Mouse (Mus musculus) heart, adult 8-10 months (tissue): ENCODE measurements around the gene Arhgef28. TPM values are rescaled to one million over a fixed set of nuclear protein-coding genes. Genes with fewer than 3 reads are reported as not detected.
"Not testable (repeated sequence)": the region's sequence is repeated elsewhere in the genome, so short reads cannot be mapped to it uniquely, and the experiment has no call there.

Experiments
- DNase-seq: peaks from one replicate; pipeline ENCODE4 v3.0.0; 2022; ENCODE audit warnings: low spot score
- total RNA-seq, 4 experiments: library from RNA; stranded (reverse); gene quantifications; 2 replicates each; pipeline ENCODE4 v1.2.4; 2022

Arhgef28 gene
- total RNA-seq, 4 experiments from 2014 or later, result 4.6 to 6.7 (median 5.6) TPM

DNA sequence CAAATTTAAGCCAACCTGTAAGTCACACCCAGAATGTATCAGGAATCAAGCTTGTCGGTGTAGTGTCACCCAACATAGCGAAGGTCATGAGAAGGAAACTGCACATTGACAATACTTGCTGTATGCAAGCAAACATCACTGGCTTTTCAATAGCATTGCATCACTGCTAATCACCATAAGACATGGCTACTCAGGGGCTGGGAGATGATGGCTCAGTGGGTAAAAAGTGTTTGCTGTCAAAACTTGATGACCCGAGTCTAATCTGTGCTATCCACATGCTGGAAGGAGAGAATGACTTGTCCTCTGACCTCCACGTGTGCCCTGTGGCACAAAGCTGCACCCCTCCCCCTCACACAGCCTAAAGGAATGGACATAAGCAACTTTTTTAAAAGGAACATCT is 133.0 kb downstream of the Arhgef28 start:
- DNase-seq, result no peak

DNA sequence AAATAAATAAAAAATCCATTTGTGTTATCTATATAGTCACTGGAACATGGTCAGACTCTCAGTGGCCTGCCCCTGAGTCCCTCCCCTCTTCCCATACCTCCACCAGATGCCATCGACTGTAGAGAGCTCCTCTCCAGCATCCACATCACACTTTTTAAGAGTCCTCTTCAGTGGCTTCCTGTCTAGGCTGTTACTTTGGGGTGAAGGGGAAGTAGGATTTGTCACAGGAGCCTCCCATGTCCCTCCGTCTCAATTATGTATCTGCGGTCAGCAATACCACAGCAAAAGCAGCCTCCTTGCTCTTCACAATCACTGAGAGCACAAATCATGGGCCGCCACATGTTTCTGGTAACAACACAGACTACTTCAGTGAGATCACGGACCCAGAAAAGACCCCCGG is 135.8 kb downstream of the Arhgef28 start:
- DNase-seq, result no peak

DNA sequence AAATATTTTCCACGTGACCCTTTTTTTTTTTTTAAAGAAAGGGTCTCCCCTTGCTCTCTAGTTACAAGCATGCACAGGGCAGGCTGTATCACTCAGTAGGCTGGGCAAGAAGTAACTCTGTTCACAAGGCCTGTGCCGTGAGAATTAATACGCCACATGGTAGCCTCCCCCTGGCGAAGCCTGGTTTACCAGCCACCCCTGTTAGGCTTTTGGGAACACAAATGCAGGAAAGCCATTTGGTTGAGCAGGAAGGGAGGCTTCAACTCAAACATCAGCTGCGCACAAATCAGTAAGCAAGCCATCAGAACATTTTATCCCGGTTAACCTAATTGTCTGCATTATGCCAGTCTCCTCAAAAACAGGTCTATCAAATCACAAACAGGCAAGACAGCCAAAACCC is 136.6 kb downstream of the Arhgef28 start:
- DNase-seq, result no peak

DNA sequence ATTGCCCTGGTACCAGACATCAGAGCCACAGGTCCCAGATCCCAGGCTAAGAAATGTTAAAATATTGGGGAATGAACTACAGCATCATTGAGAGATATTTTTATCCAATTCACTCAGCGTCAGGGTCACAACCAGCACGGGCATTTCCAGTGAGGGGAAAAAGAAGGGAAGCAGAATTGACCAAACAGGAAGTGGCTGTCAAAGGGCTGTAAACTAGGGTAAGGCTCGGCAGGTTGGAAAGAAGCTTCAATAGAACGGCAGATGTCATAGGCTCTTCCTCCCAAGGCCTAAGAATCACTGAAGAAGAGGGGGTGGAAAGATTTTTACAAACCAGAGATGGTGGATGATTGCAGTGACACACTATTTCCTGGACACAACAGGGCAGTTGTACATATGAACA is 143.4 kb downstream of the Arhgef28 start:
- no peak for DNase-seq

DNA sequence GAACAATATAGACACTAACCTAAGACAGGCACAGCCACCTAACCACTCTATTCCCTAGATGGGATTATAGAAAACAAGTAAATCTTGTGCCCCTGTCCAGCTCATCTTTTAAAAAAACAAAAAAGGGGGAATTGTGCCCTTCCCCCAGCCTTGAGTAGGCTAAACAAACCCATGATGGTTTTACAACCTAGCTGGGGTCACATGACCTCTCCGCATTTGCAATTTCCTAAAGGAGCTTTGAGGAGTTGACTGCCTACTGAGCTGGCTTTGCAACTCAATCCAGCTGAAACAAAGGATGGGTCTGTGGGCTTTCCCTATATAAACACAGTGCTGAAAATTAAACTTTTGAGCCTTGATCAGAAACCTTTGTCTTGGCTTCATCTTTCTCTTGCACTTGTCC is 146.1 kb downstream of the Arhgef28 start:
- not testable (repeated sequence) for DNase-seq

DNA sequence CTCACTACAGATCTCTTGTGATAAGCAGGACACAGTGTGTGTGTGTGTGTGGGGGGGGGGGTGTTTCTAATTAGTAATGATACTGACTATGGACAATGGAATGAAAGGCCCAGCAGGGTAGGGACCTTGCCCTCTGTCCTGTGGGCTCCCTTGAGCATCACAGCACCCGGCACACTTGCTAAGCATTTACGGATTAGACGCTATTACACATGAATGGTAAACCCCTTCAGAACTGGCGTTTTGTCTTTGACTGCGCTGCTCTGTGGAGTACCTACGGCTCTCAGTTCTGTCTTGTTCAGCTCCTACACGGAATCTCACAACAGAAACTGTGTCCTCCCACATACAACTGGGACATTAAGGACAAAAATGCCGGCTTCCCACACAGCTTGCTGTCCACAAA is 151.0 kb downstream of the Arhgef28 start:
- no peak for DNase-seq

DNA sequence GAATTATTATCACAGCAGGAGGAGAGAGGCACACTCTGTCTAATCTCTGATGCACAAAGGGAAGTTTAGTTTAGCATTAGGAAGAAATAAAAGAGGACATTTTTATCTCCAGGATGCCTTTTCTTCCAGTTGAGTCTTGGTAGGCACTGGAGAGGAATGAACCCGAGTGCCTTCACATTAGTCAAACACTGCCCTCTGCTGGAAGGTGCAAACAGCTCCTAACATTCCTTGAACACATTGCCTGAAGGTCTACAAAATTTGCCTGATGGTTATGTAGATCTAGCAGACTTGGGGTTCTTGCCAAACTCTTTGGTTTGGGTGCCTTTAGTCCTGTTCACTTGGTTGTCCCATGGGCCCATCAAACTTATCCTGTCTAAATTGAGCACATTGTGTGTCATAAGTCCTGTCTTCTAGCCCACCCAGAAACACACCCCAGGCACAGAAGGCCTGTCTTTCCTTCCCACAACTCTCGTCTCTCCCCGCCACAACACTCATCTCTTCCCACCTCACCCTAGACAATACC is 165.6 kb downstream of the Arhgef28 start:
- peak; percentile 52 for DNase-seq

DNA sequence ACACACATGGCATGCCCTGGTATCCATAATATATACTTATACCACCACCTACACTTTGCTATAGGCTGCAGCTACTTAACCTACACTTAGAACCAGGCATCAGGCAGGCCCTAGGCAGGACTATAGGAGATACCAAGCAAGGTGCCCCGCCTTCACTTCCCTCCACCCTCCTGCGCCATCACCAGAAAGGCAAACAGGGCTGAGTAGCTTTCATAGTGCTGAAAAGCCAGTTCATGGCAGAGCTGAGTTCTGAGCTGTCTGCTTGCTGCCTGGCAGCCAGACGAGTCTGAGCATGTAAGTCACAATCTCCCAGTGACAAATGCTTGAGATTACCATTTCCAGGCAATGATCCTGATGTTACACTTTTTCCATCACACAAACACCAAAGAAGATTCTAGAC is 167.5 kb downstream of the Arhgef28 start:
- no peak for DNase-seq

DNA sequence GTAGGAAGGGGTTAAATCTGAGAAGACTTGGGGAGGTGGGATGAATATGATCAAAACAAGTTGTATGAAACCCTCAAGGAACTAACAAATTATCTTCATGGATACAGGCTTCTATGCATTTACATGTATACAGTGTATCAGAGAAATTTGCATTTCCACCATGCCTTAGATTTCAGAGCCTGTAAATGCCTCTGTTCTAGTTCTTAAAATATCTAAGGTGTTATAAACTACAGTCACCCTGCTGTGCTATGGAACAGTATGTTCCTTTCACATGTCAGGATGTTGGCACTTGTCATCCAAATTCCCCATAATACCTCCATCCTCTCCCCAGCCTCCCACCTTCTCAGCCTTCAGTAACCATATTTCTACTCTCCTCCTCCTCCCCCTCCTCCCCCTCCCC is 168.5 kb downstream of the Arhgef28 start:
- no peak for DNase-seq

DNA sequence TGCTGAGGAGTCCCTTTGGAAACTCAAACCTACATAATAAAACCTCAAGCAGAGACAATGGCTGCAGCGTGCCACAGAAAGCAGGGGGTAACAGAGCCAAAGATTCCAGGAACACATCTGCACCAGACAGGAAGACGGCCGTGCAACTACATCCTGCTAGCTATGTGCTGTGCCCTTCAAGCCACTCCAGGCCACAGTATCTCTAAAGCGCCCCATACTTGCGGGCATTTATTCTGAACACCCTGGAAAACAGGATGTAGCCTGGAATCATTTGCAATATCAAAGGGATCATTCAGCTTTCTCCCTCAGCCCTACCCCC is 174.6 kb downstream of the Arhgef28 start:
- DNase-seq, result no peak

DNA sequence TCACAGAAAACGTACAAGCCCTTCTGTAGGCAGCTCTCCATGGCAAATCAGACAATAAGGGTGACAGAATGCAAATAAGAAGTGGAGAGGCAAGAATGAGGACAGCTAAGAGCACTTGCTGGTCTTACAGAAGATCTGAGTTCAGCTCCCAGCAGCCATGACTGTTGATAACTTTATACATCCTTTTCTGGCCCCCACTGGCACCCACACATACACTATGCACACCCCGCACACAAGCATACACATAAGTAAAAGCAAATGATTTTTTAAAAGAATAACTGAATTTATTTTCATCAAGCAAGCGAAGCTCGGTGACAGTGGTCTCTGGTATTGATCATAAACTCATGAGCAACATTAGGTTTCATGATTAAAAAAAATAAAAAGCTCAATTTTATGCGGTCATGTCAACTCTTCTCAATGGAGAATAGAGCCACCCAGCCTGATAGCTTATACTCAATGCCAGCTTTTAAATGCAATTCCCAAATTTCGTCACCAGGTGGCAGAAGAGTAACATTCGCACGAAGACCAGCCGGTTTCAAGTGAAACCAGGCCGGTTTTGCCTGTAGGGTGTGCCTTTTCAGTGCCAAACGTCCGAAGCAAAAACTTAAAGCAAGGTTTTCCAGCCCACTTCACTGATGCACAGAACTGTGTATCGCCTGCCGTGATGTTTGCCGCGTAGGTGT is 175.1 kb downstream of the Arhgef28 start:
- DNase-seq, result peak; percentile 93

DNA sequence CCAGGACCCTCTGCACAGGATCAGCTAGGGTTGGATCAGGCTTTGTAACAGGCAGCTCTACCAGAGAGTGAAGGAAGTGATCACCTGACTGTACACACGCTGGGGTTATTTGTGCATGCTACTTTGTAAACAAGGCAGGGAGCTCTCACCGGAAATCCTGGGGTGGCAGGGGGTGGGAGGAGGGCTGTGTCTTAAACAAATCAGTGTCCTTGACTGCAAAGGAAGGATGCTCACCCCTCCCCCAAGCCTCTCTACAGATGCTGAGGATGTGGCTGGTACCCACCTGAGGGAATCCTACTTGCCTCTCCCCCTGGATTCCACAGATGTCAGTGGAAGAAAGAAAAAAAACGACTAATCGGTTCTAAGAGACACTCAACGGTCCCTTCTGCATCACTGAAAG is 176.2 kb downstream of the Arhgef28 start:
- DNase-seq, result no peak

DNA sequence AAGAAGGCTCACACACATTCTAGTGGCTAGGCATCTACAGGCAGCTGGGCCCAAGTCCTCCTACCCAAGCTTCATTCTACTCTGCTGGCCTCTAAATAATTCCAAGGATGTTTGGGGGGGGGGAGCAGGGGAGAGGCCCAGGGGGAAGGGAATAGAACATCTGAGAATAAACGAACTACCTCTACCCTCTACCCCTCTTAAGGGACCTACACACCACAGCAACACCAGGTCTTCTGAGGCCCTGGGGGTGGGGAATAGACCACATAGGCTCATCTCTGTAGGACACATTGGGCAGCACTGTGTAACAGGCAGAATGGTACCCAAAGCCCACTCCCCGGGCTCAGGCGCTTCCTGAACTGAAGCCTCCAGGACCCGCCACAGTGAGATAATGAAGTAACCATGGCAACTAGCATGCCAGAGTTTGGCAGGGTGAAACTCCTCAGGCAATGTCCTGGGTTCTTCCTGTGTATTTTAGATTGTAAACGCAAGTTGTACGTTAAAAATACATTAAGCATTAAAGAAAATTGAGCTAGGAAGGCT is 177.5 kb downstream of the Arhgef28 start:
- no peak for DNase-seq

DNA sequence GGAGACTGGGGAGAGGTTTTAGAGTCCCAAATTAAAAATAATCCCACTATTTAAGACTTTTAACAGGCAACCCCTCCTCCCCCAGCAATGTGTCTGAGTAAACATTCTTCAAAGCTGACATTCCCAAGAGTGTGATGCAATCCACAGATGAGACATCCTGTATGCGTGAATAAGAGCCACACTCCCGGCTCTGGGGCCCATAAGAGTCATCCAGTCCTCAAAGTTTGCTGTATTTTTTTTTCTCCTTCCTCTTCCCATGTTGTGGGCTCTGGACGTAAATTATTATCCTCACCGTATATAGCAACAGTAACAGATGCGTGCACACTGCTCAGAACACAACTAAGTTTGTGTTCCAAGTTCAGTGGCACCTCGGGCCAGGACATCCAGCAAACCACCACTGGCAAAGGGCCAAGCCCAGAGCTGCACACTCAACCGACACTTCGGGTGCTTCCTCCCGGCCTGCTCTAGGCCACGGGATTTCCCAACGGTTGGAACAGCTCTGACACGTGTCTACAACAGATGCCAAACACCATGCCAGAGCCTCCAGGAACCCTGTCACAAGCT is 178.5 kb downstream of the Arhgef28 start:
- DNase-seq, result peak; percentile 74

DNA sequence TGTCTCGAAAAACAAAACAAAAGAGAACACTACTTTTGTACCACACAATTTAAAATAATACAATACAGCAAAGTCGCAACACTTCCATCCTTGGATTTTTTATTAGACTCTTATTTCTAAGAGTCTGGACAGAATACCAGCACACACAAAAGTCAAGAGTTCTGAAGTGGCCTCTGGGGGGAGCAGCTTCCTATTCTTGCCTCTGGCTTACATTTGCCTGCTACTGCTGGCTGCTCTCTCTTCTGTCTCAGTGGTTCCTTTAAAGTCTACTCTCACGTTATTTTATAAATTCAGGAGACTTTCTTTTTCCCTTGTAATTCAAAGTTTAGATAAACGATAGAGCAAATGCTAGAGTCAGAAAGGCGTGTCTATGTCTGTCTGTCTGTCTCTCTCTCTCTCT is 179.1 kb downstream of the Arhgef28 start:
- DNase-seq, result no peak

DNA sequence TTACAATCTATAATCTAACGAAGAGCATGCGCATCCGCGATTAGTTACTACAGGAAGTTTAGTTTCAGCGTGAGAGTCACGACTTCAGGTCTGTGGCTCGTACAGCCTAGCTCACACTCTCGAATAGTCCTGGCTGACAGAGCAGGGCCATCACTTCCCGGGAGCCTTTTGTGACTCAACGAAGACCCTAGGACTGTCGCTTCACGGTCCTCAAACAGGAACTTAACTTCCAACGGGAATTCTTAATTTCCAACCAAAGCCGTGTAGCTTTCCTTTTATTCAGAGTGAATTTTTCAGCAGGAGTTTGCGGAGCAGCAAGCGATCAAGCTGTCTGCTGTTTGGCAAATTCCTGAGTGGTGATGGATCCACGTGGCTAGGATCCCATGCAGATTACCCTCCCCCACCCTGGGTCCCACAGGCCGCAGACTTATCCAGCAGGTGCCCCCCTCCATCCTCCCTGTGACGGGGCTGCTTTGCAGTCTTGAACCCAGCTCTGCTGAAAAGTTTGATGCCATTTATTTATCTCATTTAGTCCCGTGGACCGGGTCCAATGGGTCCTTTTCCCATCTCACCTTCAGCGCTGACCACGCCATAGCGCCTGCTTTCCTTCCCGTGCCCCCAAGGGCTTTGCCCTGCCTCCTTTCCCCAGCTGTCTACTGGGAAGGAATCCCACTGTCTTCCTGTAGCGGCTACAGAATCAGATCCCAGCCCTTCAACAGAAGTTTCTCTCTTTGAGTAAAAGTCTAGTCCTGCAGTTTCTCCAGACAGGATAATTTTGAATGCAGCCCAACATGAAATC is 180.3 kb downstream of the Arhgef28 start:
- no peak for DNase-seq

DNA sequence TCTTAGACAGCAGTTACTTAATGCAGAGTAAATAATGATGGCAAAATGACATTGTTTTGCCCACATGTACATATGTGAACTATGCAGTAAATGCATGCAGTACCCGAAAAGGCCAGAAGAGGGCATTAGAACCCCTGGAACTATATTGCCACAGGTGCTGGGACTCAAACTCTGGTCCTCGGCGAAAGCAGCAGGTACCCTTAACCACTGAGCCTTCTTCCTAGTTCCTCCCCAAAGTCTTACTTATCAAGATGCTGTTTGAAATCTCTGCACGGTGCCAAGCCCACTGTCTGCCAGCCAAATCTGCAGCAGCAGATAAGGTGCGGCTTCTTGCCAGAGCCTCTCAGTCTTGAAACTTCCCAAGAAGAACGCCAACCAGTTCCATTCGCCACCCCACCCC is 181.1 kb downstream of the Arhgef28 start:
- no peak for DNase-seq

DNA sequence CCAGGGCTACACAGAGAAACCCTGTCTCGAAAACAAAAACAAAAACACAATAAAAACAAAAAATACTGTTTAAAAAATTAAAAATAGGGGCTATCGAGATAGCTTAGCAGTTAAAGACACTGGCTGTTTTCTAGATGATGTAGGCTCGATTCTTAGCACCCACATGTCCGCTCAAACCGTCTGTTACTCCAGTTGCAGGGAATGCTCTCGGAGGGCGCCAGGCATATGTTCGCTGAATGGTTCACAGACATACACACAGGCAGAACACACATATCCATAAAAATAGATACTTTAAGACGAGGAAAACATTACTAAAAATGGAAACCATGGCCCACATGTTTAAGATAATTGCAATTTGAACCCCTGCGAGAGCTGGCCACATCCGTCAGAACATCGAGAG is 181.6 kb downstream of the Arhgef28 start:
- no peak for DNase-seq

DNA sequence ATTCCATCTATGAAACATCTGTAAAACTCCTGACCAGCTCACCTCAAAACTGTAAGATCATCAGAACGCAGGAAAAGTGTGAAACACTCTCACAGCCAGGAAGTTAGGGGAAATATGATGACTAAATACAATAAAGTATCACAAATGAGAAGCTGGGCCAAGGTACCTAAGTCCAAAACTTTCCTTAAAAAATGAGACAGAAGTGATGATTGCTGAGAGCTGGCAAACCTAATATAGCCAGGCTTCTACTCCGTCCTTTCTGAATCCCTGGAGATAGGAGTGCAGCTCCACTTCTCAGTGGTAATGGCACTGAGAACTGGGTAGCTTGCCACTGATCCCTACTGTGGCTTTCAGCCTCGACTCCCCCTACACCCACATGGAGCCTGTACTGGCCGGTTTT is 184.3 kb downstream of the Arhgef28 start:
- no peak for DNase-seq

DNA sequence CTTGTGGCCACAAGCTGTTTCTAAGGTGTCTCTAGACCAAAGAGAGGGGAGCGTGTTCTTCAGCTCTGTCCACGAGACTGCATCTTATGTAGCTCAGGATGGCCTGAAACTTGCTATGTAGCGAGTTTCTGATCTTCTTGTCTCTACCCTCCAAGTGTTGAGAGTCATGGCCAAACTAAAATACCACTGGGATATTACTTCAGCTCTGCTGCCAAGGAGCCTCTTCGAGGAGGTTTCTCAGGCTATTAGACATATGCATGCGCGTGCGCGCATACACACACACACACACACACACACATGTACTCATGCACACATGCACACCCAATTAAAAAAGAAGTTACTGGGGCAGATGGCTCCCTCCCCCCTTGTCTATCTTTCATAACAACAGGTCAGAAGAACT is 187.4 kb downstream of the Arhgef28 start:
- not testable (repeated sequence) for DNase-seq

DNA sequence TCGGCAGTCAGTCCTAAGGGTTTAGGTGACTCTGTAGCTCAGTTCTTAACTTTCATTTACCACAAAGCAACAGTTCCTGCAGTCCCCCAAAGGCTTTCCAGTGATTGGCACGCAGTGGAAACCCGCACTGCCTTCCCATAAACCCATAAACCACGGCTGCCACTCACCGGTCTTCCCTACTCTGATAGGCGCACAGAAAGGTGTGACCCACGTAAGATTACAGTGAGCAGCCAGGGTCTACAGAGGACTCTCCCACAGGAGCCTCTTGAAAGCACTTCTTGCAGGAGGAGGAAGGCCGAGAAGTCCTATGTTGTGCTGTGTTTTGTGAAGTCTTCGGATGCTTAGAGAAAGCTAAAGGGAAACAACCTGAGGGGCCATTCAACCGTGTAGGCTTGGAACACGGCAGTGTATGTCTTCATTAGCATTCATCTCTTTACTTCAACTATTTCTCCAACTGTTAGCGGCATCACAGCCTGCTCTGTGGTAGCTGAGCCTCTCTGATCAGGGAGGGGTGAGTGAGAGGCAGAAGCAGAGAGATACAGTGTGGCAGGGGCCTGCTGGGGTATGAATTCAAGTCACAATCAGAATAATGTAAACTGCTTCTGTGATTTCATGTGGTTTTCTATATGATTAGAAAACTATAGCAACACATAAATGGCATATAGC is 189.2 kb downstream of the Arhgef28 start:
- DNase-seq, result no peak
